Mouse (Mus musculus) hindbrain, embryonic 13.5 days (tissue): Measurements from ENCODE around the gene Leprot. TPM values are rescaled to one million over a fixed set of nuclear protein-coding genes. Genes with fewer than 3 reads are reported as not detected.

ENCODE experiments used
- ATAC-seq: fragments of 200-750 bp; cut with Nextera tagmentation; 2 replicates; pipeline ENCODE4 v1.8.0; 2017; ENCODE audit warnings: moderate TSS enrichment; ENCODE audit not compliant: low FRiP score
- H3K27ac ChIP-seq: fragments of 300-500 bp; sonication (generic); 2 replicates; pipeline ENCODE4 v1.5.1; 2015; ENCODE audit warnings: inconsistent platforms, mild to moderate bottlenecking, moderate library complexity
- H3K27me3 ChIP-seq: fragments of 300-500 bp; sonication (generic); 2 replicates; pipeline ENCODE4 v1.6.1; 2015; ENCODE audit warnings: mild to moderate bottlenecking, inconsistent platforms
- H3K36me3 ChIP-seq: fragments of 300-500 bp; sonication (generic); 2 replicates; pipeline ENCODE4 v1.6.1; 2015; ENCODE audit warnings: mild to moderate bottlenecking, inconsistent platforms
- H3K4me1 ChIP-seq: fragments of 300-500 bp; sonication (generic); replicated peaks from 2 replicates; pipeline ENCODE4 v1.6.1; 2015; ENCODE audit warnings: inconsistent platforms
- H3K4me2 ChIP-seq: fragments of 300-500 bp; sonication (generic); 2 replicates; pipeline ENCODE4 v1.6.1; 2015; ENCODE audit warnings: inconsistent platforms, mild to moderate bottlenecking, moderate library complexity
- H3K4me3 ChIP-seq: fragments of 300-500 bp; sonication (generic); 2 replicates; pipeline ENCODE4 v1.5.1; 2015; ENCODE audit warnings: mild to moderate bottlenecking, inconsistent platforms
- H3K9ac ChIP-seq: fragments of 300-500 bp; sonication (generic); 2 replicates; pipeline ENCODE4 v1.6.1; 2015; ENCODE audit warnings: mild to moderate bottlenecking, inconsistent platforms
- H3K9me3 ChIP-seq: fragments of 300-500 bp; sonication (generic); 2 replicates; pipeline ENCODE4 v1.6.1; 2016; ENCODE audit warnings: inconsistent platforms
- WGBS: fragments of 180-500 bp; shearing (Covaris S2); methylation state at CpG from one replicate; pipeline ENCODE4 v1.1.7; 2015; 5-methylcytosine and 5-hydroxymethylcytosine counted together
- polyA plus RNA-seq: library from polyadenylated mRNA; unstranded; fragments of >200 nt; fragmentation: Nextera tagmentation; extraction: Ambion mirVana; gene quantifications from 2 replicates; pipeline ENCODE4 v1.2.1, GENCODE M21; 2015

Gene Leprot
- polyA plus RNA-seq = 88.1 and 93.8 TPM in 2 replicates

DNA sequence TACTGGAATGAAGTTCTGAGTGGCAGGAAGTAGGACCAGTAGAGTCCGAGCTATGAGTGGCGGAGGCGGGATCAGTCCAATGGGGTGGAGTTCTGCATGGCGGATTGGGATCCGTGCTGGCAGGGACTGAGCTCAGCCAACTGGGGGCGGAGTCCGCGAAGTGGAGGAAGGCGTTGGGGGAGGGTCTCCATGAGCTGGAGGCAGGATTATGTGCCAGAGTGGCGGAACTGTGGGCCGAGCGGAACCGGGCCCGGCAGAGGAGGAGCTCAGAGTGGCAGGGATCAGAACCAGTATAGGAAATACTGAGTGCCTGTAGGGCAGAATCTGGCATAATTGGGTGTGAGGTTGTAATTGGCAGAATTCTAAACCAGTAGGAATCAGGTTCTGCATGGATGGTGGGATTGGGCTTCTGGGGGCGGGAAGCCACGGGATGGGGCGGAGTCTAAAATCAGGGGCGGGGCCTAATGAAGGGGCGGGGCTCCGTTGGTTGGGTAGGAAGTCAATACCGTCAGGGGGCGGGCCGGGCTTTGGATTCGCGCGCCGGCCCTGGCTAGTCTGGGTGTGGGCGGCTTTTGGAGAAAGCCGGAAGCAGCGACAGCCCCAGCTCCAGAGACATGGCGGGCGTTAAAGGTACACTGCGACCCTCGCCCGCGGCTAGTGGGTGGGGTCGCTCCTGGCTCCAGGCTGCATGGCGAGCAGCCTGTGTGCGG lies at the start of gene Leprot:
Gene Leprot (plus strand): TSS at position 523 of the 710 bp plus-strand sequence.
- 1% methylated on average over 39 of the region's 39 CpGs for WGBS
- Histone ChIP-seq H3K4me1 (peaks cover 21% of the 10 kb centered on the region), H3K9me3 (no peaks in the 10 kb centered on the region), H3K36me3 (0 out of 2 replicates have a peak, but pooled peaks cover 2% of the 10 kb centered on the region), H3K27ac (peak within 1 kb of the TSS; percentile 94), H3K4me3 (peak within 1 kb of the TSS; percentile 57), H3K27me3 (no peaks in the 10 kb centered on the region), H3K9ac (peak within 1 kb of the TSS; percentile 87), H3K4me2 (peak within 1 kb of the TSS; percentile 62)
- peak; percentile 99 for ATAC-seq

DNA sequence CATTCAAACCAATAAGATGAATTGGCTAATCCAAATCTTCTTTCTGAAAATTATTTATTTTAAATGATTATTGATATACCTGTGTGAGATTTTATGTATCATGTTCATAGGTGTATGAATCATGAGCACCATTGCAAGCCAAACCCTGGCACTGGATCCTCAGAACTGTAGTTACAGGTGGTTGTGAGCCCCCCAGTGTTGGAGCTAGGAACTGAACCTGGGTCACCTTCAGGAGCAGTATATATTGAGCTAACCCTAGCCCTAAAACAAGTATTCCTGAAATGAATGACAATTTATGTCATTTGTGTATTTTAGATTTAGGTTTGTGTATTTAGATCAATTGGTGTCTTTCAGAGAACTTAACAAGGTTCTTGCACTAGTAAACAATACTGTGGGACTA lies 45.8 kb upstream of the Leprot start:
- H3K36me3 ChIP-seq = peaks cover 24% of the 10 kb centered on the region
- no peak overlapping the region for H3K27ac ChIP-seq
- no peaks in the 10 kb centered on the region for H3K27me3 ChIP-seq
- H3K4me2 ChIP-seq = no peak overlapping the region
- no peaks in the 10 kb centered on the region for H3K4me1 ChIP-seq
- no peak overlapping the region for H3K9ac ChIP-seq
- no peak for ATAC-seq
- H3K9me3 ChIP-seq = no peaks in the 10 kb centered on the region
- no peak overlapping the region for H3K4me3 ChIP-seq

DNA sequence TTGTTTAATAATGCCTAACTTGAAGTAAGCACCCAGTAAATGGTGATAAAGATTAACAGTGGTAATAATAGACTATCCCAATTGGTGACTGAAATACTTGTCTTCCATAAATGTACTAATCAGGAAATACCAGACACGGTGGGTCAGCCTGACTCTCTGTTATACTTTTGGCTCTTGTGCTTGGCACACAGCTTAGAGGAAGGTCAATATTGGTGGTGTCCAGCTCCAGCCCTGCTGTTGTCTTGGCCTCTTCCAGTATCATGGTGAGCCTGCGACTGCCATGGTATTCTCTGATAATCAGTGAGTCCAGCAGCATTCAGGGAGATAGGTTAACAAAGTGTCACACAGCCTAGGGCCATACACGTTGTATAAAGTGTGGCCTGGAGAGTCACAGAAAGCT lies 43.9 kb upstream of the Leprot start:
- Histone ChIP-seq H3K4me2 (no peak overlapping the region), H3K27ac (no peak overlapping the region), H3K36me3 (peaks cover 29% of the 10 kb centered on the region), H3K4me1 (no peaks in the 10 kb centered on the region), H3K27me3 (no peaks in the 10 kb centered on the region), H3K9me3 (no peaks in the 10 kb centered on the region), H3K4me3 (no peak overlapping the region), H3K9ac (no peak overlapping the region)
- no peak for ATAC-seq
- WGBS = 85% methylated on average over 3 of the region's 3 CpGs

DNA sequence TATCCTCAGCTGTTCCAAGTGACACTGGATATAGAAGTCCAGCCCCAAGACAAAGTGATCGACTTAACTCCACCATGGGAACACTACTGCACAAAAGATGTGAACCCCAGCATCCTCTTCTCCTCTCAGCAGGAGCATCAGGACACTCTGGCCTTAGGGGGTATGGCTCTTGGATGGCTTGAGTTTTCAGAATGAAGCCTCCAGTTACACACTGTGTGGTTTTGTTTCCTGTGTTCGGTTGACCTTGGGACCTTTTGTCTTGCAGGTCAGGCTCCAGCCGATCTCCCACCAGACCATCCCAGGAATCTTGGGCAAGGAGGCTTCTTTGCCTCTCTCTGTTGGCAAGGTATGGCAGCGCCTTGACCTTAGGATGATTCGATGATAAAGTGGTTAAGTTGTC lies 31.0 kb upstream of the Leprot start:
- no peak for ATAC-seq
- Histone ChIP-seq H3K36me3 (peaks cover 78% of the 10 kb centered on the region), H3K4me1 (no peaks in the 10 kb centered on the region), H3K27ac (no peak overlapping the region), H3K9me3 (no peaks in the 10 kb centered on the region), H3K27me3 (no peaks in the 10 kb centered on the region), H3K9ac (no peak overlapping the region), H3K4me2 (no peak overlapping the region), H3K4me3 (no peak overlapping the region)
- 82% methylated on average over 5 of the region's 5 CpGs for WGBS

DNA sequence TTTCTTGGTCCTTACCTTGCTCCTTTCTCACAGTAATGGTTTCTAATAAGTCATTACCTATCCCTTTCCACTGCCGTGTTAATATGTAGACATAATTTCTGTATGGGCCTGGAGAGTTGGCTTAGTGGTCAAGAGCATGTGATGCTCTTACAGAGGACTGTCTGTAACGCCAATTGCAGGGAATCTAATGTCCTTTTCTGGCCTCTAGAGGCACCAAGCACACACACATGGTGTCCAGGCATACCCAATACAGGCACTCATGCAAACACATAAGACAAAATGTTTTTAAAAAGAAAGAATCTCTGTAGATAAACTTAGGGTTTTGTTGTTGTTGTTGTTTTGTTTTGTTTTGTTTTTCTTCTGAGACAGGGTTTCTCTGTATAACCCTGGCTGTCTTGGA lies 29.8 kb upstream of the Leprot start:
- Histone ChIP-seq H3K4me3 (no peak overlapping the region), H3K9me3 (no peaks in the 10 kb centered on the region), H3K27me3 (no peaks in the 10 kb centered on the region), H3K36me3 (peaks cover 83% of the 10 kb centered on the region), H3K4me2 (no peak overlapping the region), H3K9ac (no peak overlapping the region), H3K4me1 (no peaks in the 10 kb centered on the region), H3K27ac (no peak overlapping the region)
- no peak for ATAC-seq
- 72% methylated on average over 2 of the region's 2 CpGs for WGBS

DNA sequence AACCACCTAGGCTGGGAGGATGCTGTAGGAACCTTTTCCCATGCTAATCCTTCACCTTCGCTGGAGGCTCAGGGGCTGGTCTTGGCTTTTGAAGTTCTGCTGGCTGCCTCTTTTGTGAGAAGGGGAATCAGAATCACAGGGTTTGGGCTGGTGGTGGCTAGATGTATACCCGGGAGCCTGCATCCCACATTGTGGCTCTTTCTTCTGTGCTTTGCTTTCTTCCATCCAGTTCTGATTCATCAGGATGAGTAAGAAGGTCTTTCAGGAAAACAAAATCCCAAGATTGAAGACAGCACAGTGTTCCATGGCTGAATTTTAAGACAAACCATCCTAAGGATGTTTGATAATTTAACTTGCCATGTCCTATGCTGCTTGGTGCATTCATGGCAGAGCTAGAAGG lies 27.3 kb upstream of the Leprot start:
- H3K9ac ChIP-seq = no peak overlapping the region
- 63% methylated on average over 2 of the region's 2 CpGs for WGBS
- H3K27me3 ChIP-seq = no peaks in the 10 kb centered on the region
- peaks cover 77% of the 10 kb centered on the region for H3K36me3 ChIP-seq
- H3K27ac ChIP-seq = no peak overlapping the region
- no peak overlapping the region for H3K4me2 ChIP-seq
- H3K9me3 ChIP-seq = no peaks in the 10 kb centered on the region
- H3K4me3 ChIP-seq = no peak overlapping the region
- no peak for ATAC-seq
- no peaks in the 10 kb centered on the region for H3K4me1 ChIP-seq

DNA sequence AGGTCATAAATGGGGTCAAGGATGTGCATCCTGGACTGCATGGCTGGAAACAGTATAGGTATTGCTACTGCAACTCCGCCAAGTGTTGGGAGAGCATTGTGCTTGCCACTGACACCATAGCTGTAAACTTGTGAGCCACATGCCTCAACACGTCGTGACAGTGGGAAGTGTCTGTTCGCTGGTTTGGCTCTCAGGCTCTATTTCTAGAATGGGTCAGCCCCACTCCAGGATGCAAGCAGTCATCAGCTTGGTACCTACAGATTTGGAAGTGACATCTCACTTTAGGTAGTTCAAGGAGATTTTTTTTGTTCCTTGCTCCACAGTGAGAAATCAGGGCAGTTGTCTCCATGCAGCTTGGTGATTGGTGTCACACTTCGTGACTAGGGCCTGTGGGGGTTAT lies 26.3 kb upstream of the Leprot start:
- no peak for ATAC-seq
- Histone ChIP-seq H3K27ac (no peak overlapping the region), H3K9me3 (no peaks in the 10 kb centered on the region), H3K4me1 (no peaks in the 10 kb centered on the region), H3K4me3 (no peak overlapping the region), H3K9ac (no peak overlapping the region), H3K4me2 (no peak overlapping the region), H3K36me3 (peaks cover 73% of the 10 kb centered on the region), H3K27me3 (no peaks in the 10 kb centered on the region)
- 95% methylated on average over 5 of the region's 5 CpGs for WGBS

DNA sequence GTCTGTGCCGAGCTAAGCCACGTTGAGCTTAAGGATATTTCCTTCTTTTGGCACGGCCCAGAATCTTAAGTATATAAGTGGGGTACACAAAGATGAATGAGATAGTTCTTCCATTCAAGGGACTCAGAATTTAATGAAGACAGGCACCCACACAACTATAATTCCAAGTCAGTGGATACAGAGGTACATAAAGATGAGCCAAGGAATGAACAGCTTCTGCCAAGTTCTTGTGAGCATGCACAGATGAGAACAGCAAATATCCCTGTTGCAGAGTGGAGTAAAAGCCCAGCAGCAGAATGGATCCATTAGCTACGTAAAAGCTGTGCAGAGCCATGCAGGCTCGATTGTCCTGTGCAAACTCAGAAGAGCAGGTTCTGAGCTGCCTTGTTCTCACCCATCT lies 22.2 kb upstream of the Leprot start:
- peaks cover 72% of the 10 kb centered on the region for H3K36me3 ChIP-seq
- ATAC-seq = no peak
- no peaks in the 10 kb centered on the region for H3K27me3 ChIP-seq
- no peak overlapping the region for H3K4me3 ChIP-seq
- H3K4me2 ChIP-seq = no peak overlapping the region
- no peaks in the 10 kb centered on the region for H3K9me3 ChIP-seq
- H3K27ac ChIP-seq = no peak overlapping the region
- 95% methylated on average over 5 of the region's 5 CpGs for WGBS
- no peak overlapping the region for H3K9ac ChIP-seq
- no peaks in the 10 kb centered on the region for H3K4me1 ChIP-seq

DNA sequence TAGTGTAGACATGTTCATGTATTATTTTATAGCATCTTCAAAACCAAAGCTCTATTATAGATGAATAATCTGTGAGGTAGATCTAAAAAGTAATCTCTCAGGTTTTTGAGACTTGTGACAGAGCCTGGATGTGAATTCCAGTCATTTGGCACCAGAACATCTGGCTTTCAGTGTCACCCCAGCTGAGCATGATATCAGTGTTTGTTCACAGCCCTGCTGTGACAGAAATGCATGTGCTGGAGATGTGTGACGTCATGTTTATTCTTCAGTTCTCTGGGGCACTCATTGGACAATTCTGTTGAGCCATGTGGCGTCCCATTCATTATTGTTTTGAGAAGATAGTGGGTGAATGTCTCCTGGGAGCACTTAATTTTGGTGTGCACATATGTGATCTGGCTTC lies 11.9 kb upstream of the Leprot start:
- WGBS = 81% methylated on average over 2 of the region's 2 CpGs
- ATAC-seq = no peak
- H3K9me3 ChIP-seq = no peaks in the 10 kb centered on the region
- H3K9ac ChIP-seq = no peak overlapping the region
- no peak overlapping the region for H3K4me3 ChIP-seq
- peaks cover 77% of the 10 kb centered on the region for H3K36me3 ChIP-seq
- H3K27me3 ChIP-seq = no peaks in the 10 kb centered on the region
- no peak overlapping the region for H3K4me2 ChIP-seq
- no peaks in the 10 kb centered on the region for H3K4me1 ChIP-seq
- H3K27ac ChIP-seq = no peak overlapping the region

DNA sequence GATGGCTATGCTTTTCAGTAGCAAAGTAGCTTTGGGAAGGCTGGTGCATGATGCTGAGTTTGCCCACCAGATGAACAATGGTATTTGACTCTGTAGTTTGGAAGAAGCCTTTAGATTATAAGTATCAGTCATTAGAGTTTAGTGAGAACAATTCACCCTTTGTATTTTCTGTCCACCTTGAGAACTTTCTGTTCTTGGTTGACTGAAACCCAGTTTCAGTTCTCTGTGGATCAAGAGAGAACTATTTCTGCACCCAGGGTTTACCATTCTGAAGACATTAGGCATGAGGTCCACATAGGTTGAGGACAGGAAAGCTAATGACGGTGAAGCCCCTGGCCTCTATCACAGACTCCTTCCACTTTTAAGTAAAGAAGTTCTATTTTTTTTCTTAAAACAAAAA lies 10.0 kb upstream of the Leprot start:
- H3K4me3 ChIP-seq = no peak overlapping the region
- 87% methylated on average over 1 of the region's 1 CpGs for WGBS
- H3K4me1 ChIP-seq = no peaks in the 10 kb centered on the region
- no peak overlapping the region for H3K9ac ChIP-seq
- H3K36me3 ChIP-seq = peaks cover 77% of the 10 kb centered on the region
- no peak overlapping the region for H3K27ac ChIP-seq
- H3K9me3 ChIP-seq = no peaks in the 10 kb centered on the region
- no peak overlapping the region for H3K4me2 ChIP-seq
- H3K27me3 ChIP-seq = no peaks in the 10 kb centered on the region
- no peak for ATAC-seq

DNA sequence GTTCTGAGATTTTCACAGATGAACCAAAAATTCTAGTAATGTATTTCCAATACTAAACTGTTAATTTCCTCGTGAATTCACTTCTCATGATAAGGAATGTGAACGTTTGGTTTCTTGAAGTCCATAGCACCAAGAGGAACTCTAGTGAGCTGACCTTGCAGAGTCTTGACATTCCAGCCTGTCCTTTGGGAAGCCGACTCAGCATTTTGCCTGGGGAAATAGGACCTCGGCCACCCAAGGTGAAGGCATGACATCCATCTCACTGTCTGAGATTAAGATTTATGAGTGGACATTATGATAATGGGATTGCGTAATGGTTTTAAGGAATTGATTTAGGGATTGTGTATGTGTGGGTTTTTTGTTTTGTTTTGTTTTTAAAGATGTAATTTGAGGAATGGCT lies 6.9 kb upstream of the Leprot start:
- Histone ChIP-seq H3K4me1 (no peaks in the 10 kb centered on the region), H3K36me3 (peaks cover 53% of the 10 kb centered on the region)

DNA sequence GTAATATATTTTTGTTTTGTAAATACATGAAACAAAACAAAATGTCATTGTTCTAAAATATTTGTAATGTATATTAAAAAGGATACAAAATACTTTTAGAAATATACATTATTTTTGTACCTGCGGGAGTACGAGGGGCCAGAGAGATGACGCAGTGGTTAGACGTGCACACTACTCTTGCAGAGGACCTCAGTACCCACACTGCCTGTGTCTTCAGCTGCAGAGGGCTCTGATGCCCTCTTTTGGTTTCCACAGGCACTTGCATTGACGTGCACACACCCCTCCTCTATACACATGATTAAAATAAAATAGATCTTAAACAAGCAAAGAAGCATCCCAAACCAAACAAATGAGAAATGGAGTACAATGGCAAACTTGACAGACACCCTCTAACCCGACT lies 4.8 kb upstream of the Leprot start:
- no peak for ATAC-seq

More for the DNA sequence above, 6.9 kb upstream of the Leprot start:
- Histone ChIP-seq H3K27me3 (no peaks in the 10 kb centered on the region), H3K9me3 (no peaks in the 10 kb centered on the region), H3K4me2 (no peak overlapping the region), H3K9ac (no peak overlapping the region), H3K27ac (no peak overlapping the region), H3K4me3 (no peak overlapping the region)
- ATAC-seq = no peak
- 78% methylated on average over 5 of the region's 5 CpGs for WGBS

DNA sequence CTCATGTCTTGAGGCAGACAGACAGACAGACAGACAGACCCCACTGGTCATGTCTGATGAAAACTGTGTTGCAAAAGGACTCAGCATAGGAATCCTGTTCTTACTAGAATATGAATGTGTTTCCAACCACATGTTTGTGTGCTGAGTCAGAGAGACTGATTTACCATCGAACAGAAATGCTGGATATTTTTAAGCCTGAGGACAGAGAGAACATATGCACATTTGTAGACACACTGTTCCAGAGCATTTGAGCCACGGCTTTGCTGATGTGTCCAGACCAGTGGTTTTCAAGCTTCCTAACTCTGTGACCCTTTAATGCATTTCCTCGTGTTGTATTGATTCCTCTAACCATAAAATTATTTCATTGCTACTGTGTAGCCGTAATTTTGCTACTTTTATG lies 4.3 kb upstream of the Leprot start:
- Histone ChIP-seq H3K9me3 (no peaks in the 10 kb centered on the region), H3K27me3 (no peaks in the 10 kb centered on the region), H3K36me3 (peaks cover 30% of the 10 kb centered on the region), H3K4me1 (peaks cover 5% of the 10 kb centered on the region), H3K27ac (no peak overlapping the region), H3K4me2 (no peak overlapping the region), H3K9ac (no peak overlapping the region), H3K4me3 (no peak overlapping the region)
- WGBS = 87% methylated on average over 4 of the region's 4 CpGs
- no peak for ATAC-seq

More for the DNA sequence above, 4.8 kb upstream of the Leprot start:
- 89% methylated on average over 6 of the region's 6 CpGs for WGBS
- H3K27ac ChIP-seq = no peak overlapping the region
- no peaks in the 10 kb centered on the region for H3K9me3 ChIP-seq
- no peak overlapping the region for H3K4me2 ChIP-seq
- H3K4me3 ChIP-seq = no peak overlapping the region
- no peaks in the 10 kb centered on the region for H3K27me3 ChIP-seq
- H3K4me1 ChIP-seq = peaks cover 5% of the 10 kb centered on the region
- peaks cover 35% of the 10 kb centered on the region for H3K36me3 ChIP-seq
- H3K9ac ChIP-seq = no peak overlapping the region
